ENCODE assay signal across 9 mouse cellular contexts in the genomic region with DNA sequence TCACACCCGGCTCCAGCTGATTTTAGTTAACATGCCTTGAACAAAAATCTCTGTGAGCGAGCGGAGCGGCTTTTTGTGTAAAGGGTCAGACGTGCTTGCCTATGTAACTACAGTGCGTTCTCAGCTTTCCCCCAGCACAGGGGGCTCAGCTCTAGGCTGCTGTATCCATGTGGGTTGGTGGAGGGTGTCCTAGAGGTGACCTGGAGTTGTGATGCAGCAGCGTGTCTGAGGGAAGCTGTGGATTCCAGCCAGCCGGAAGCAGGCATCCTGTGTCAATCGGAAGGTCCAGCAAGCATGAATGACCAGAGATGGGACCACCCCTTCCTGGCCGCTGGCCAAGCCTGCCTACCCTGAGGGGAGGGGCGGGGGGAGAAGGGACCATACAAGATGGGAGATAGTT. TPM values are rescaled to one million over a fixed set of nuclear protein-coding genes. Genes with fewer than 3 reads are reported as not detected.
DNase-seq lines count a peak whose midpoint lies in the region; ATAC-seq and TF ChIP-seq lines count a peak whose summit lies in the region.
"Had no signal": no experiment of that assay in that cellular context is flagged by ENCODE, and none has a peak within 500 bp of the region (broad histone marks: within the 10 kb centered on the region; RNA-seq: fewer than 3 reads in every experiment).

No protein-coding gene starts in this region.

- no peaks in the 10 kb centered on the region for H3K9me3 ChIP-seq in stomach, embryonic 15.5 days
- H3K9me3 ChIP-seq in midbrain, postnatal 0 days (ENCODE audit: low read length), result no peaks in the 10 kb centered on the region
- H3K9me3 ChIP-seq: liver, embryonic 13.5 days had no signal

- H3K27me3 ChIP-seq in stomach, embryonic 15.5 days (replicated peaks), result no peaks in the 10 kb centered on the region
- H3K27me3 ChIP-seq in midbrain, postnatal 0 days (ENCODE audit: insufficient read depth, low read length), result no peaks in the 10 kb centered on the region
- H3K27me3 ChIP-seq: liver, embryonic 13.5 days had no signal

- H3K27ac ChIP-seq in stomach, embryonic 15.5 days, result peak overlapping the region; percentile 50; the same call in 1 of the 2 replicates
- H3K27ac ChIP-seq in midbrain, postnatal 0 days (ENCODE audit: low read depth, low read length), result no peak overlapping the region
- H3K27ac ChIP-seq: liver, embryonic 13.5 days had no signal

- DNase-seq in cerebellum, adult 11-12 months, result peak; percentile 63
- no peak for DNase-seq in cerebellum, adult 11 months
- DNase-seq in urinary bladder, postnatal 14 days (ENCODE audit: low spot score), result peak; percentile 42
- DNase-seq in urinary bladder, adult 18-20 months (ENCODE audit: low spot score in 2 of 2), result no peak
- peak; percentile 77 to 79 for DNase-seq in kidney, adult 8-10 months
- no peak for DNase-seq in thymus, postnatal 25 days
- DNase-seq in midbrain, postnatal 0 days (ENCODE audit: low spot score), result no peak
- DNase-seq: liver, embryonic 13.5 days had no signal

- no peak for TF ChIP-seq CTCF in midbrain, postnatal 0 days (IDR thresholded peaks at IDR 0.05)

- no peaks in the 10 kb centered on the region for H3K36me3 ChIP-seq in stomach, embryonic 15.5 days
- H3K36me3 ChIP-seq in midbrain, postnatal 0 days (ENCODE audit: insufficient read depth, low read length), result no peaks in the 10 kb centered on the region
- H3K36me3 ChIP-seq: liver, embryonic 13.5 days had no signal

- H3K4me3 ChIP-seq in stomach, embryonic 15.5 days (replicated peaks), result no peak overlapping the region
- no peak overlapping the region for H3K4me3 ChIP-seq in midbrain, postnatal 0 days (ENCODE audit: low read depth, low read length)
- H3K4me3 ChIP-seq: liver, embryonic 13.5 days had no signal

- H3K4me2 ChIP-seq in stomach, embryonic 15.5 days, result no peak overlapping the region
- H3K4me2 ChIP-seq in midbrain, postnatal 0 days (ENCODE audit: low read depth, low read length, poor library complexity, severe bottlenecking), result no peak overlapping the region
- H3K4me2 ChIP-seq: liver, embryonic 13.5 days had no signal

- no peak for ATAC-seq in stomach, embryonic 15.5 days (ENCODE audit: insufficient read depth, low FRiP score, low read depth)
- no peak for ATAC-seq in midbrain, postnatal 0 days (ENCODE audit: low FRiP score)

- H3K4me1 ChIP-seq in stomach, embryonic 15.5 days, result peaks cover 66% of the 10 kb centered on the region
- H3K4me1 ChIP-seq in midbrain, postnatal 0 days (ENCODE audit: insufficient read depth, low read length), result peaks cover 8% of the 10 kb centered on the region; the same call in 1 of the 2 replicates

- H3K9ac ChIP-seq in stomach, embryonic 15.5 days, result no peak overlapping the region
- no peak overlapping the region for H3K9ac ChIP-seq in midbrain, postnatal 0 days (replicated peaks; ENCODE audit: low read length, poor library complexity, severe bottlenecking)
- H3K9ac ChIP-seq: liver, embryonic 13.5 days had no signal

- 50% methylated on average over 11 of the region's 11 CpGs for WGBS in stomach, embryonic 15.5 days
- WGBS in midbrain, postnatal 0 days, result 68% methylated on average over 11 of the region's 11 CpGs

RNA-seq across cellular contexts. Expression of gene Umps, which starts 24.5 kb away (rescaled TPM):
- 56.3 and 61.1 TPM in 2 replicates for polyA plus RNA-seq in stomach, embryonic 15.5 days (2015; fragmentation: Nextera tagmentation; extraction: Ambion mirVana)
- 18.4 and 19.8 TPM in 2 replicates for total RNA-seq in midbrain, postnatal 0 days (2014; rRNA removed)
- 22.2 and 22.5 TPM in 2 replicates for polyA plus RNA-seq in midbrain, postnatal 0 days (2015; fragmentation: Nextera tagmentation; extraction: Ambion mirVana)

Comparison
In these comparisons a context has a peak if more than half of its experiments do, and no peak if none do; other contexts are left out.
1. DNase-seq: peak in cerebellum, adult 11-12 months (single experiment), urinary bladder, postnatal 14 days (single experiment) and kidney, adult 8-10 months (2 of 2); none in cerebellum, adult 11 months (single experiment), urinary bladder, adult 18-20 months (0 of 2), thymus, postnatal 25 days (single experiment) and midbrain, postnatal 0 days (single experiment).